Mouse (Mus musculus): ENCODE results near the gene Nceh1. TPM values are rescaled to one million over a fixed set of nuclear protein-coding genes. Genes with fewer than 3 reads are reported as not detected.

Gene Nceh1
- total and polyA plus RNA-seq, 3 experiments: 8.5 to 11.8 (median 9.2) TPM

GRCm38 (mm10) chr3:27330706-27331105, 147.9 kb downstream of the Nceh1 start:
- no peak for DNase-seq (ENCODE audit: extremely low read depth)
- Histone ChIP-seq H3K4me1 (ENCODE audit: control insufficient read depth in 1 of 2, insufficient read depth in 2 of 2) (peaks cover 23 to 31% of the 10 kb centered on the region in 2 experiments), H3K27ac (ENCODE audit: insufficient read depth, low read depth) (no peak overlapping the region), H3K9ac (ENCODE audit: insufficient read depth, low read depth) (no peak overlapping the region), H3K27me3 (replicated peaks) (no peaks in the 10 kb centered on the region), H3K36me3 (replicated peaks in 1 of 2; ENCODE audit: control insufficient read depth in 1 of 2, insufficient read depth in 1 of 2, low read length in 1 of 2) (no peaks in the 10 kb centered on the region), H3K4me2 (ENCODE audit: insufficient read depth, low read depth, poor library complexity, severe bottlenecking) (no peak overlapping the region), H3K79me2 (replicated peaks; ENCODE audit: control insufficient read depth, extremely low read depth, insufficient read depth, poor library complexity, severe bottlenecking) (no peaks in the 10 kb centered on the region), H3K9me3 (replicated peaks; ENCODE audit: low read length) (no peaks in the 10 kb centered on the region), H3K4me3 (replicated peaks in 1 of 3; ENCODE audit: low read depth in 2 of 3, low read length in 2 of 3, poor library complexity in 1 of 3) (no peak overlapping the region)
- dilution Hi-C loops (cut with MboI; ENCODE audit: extremely low pct_ligation_motif_present, extremely low pct_unique_long_range_greater_than_20kb, low sequenced_read_pairs): no loop called here
- TF ChIP-seq RAD21 (IDR thresholded peaks at IDR 0.05; ENCODE audit: low read depth, low read length) (no peak), GABPA (IDR thresholded peaks at IDR 0.05; ENCODE audit: insufficient replicate concordance, low read depth, low read length) (no peak), CTCF (conservative IDR thresholded peaks at IDR 0.05 in 1 of 2, IDR thresholded peaks at IDR 0.05 in 1 of 2; ENCODE audit: low read depth in 2 of 2, low read length in 2 of 2) (no peak), UBTF (IDR thresholded peaks at IDR 0.05; ENCODE audit: low read depth, low read length) (no peak)
- in situ Hi-C loops (cut with MboI; ENCODE audit: low pct_ligation_motif_present, low pct_unique_long_range_greater_than_20kb, low sequenced_read_pairs): loop anchor here (10.0 kb wide), 1 partner anchor 134 kb away; no protein-coding TSS in a partner anchor

Other genes with a start within 250 kb of the Nceh1 start
- gene Ect2, start 29.1 kb upstream of the Nceh1 start, total RNA-seq (2012; rRNA removed): 29.9 and 31.8 TPM in 2 replicates
- gene Ect2, start 29.1 kb upstream of the Nceh1 start, total RNA-seq (2014; rRNA removed): 38.9 and 50.4 TPM in 2 replicates
- gene Ect2, start 29.1 kb upstream of the Nceh1 start, polyA plus RNA-seq (2012; ENCODE audit: insufficient read length, low read depth): 32.5 and 36.7 TPM in 2 replicates
- gene Tnfsf10, start 134.1 kb downstream of the Nceh1 start, total RNA-seq (2012; rRNA removed): 0.17 TPM in 2 replicates
- gene Tnfsf10, start 134.1 kb downstream of the Nceh1 start, total RNA-seq (2014; rRNA removed): 1.0 TPM in 2 replicates
- gene Tnfsf10, start 134.1 kb downstream of the Nceh1 start, polyA plus RNA-seq (2012; ENCODE audit: insufficient read length, low read depth): 0.69 and 0.79 TPM in 2 replicates
- gene Ghsr, start 188.4 kb downstream of the Nceh1 start, total RNA-seq (2012; rRNA removed): not detected in 2 replicates
- gene Ghsr, start 188.4 kb downstream of the Nceh1 start, total RNA-seq (2014; rRNA removed): not detected in 2 replicates
- gene Ghsr, start 188.4 kb downstream of the Nceh1 start, polyA plus RNA-seq (2012; ENCODE audit: insufficient read length, low read depth): not detected in 2 replicates